Mouse (Mus musculus): ENCODE results near the gene Ano6. TPM values are rescaled to one million over a fixed set of nuclear protein-coding genes. Genes with fewer than 3 reads are reported as not detected.
"Not testable (repeated sequence)": the region's sequence is repeated elsewhere in the genome, so short reads cannot be mapped to it uniquely, and the experiment has no call there.

Gene Ano6
- polyA plus RNA-seq, 2 experiments, result 4.7 to 6.3 TPM

DNA sequence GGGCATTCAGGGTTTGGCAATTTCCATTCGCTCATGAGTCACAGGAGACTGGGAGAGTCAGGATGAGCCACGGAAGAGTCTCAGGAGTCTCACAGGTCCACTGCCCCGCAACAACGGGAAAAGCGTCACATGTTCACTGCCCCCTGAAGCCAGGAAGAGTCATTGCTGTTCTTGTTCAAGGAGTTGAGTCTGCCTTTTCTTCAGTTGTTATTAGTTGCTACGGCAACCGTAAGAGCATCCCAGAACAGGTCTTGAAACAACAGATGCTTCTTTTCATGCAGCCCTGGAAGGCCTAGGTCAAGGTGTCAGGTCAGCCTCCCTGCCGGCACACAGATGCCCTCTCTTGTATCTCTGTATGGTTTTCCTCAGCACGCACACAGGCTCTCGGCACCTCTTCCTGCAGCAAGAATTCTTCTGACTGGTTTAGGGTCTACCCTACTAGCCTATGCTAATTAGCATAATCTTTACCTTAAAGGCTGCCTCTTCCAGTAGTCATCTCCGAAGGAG is 36.9 kb downstream of the Ano6 start:
- Histone ChIP-seq H3K9me3 (ENCODE audit: control insufficient read depth, low read length) (no peaks in the 10 kb centered on the region), H3K27ac (no peak overlapping the region), H3K4me2 (ENCODE audit: low read depth) (no peak overlapping the region), H3K4me1 (replicated peaks; ENCODE audit: control insufficient read depth in 2 of 2, insufficient read depth in 2 of 2, low read length in 1 of 2) (peaks cover 0 to 14% of the 10 kb centered on the region in 2 experiments; a peak in 2 of 4 replicates), H3K9ac (replicated peaks) (no peak overlapping the region), H3K36me3 (replicated peaks; ENCODE audit: control insufficient read depth, insufficient read depth, low read depth) (no peaks in the 10 kb centered on the region), H3K27me3 (ENCODE audit: control insufficient read depth, insufficient read depth, low read length) (no peaks in the 10 kb centered on the region), H3K4me3 (ENCODE audit: insufficient read depth in 1 of 2, low read depth in 2 of 2, low read length in 2 of 2) (no peak overlapping the region)
- no peak for TF ChIP-seq CTCF (IDR thresholded peaks at IDR 0.05; ENCODE audit: low read depth)
- no peak for TF ChIP-seq EP300 (IDR thresholded peaks at IDR 0.05; ENCODE audit: low read depth)
- DNase-seq (ENCODE audit: low read depth in 3 of 3, low spot score in 3 of 3) (no peak), ATAC-seq (ENCODE audit: insufficient read depth) (no peak)
- WGBS (ENCODE audit: insufficient replicate concordance), result 63% methylated on average over 11 of the region's 11 CpGs

DNA sequence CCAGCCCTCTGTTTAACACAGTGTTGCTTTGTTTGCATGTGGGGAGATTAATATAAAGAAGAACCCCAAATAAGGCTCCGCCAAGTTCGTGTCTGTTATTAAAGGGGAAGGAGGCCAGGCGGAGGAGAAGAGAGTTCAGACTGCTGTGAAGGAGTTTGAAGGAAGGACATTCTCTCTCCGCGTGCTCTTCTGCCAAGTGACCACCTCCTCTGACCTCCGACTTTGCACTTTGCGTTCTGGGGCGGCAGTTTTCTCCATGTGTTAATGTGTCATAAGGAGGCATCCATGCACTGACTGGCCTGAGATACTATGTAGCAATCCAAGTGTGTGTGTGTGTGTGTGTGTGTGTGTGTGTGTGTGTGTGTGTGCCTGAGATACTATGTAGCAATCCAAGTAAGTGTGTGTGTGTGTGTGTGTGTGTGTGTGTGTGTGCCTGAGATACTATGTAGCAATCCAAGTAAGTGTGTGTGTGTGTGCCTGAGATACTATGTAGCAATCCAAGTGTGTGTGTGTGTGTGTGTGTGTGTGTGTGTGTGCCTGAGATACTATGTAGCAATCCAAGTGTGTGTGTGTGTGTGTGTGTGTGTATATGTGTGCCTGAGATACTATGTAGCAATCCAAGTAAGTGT is 37.5 kb downstream of the Ano6 start:
- ATAC-seq (ENCODE audit: insufficient read depth); H3K4me3 ChIP-seq (ENCODE audit: insufficient read depth in 1 of 2, low read depth in 2 of 2, low read length in 2 of 2); H3K4me2 ChIP-seq (ENCODE audit: low read depth); H3K9ac ChIP-seq (replicated peaks); DNase-seq (ENCODE audit: low read depth in 3 of 3, low spot score in 3 of 3); H3K27ac ChIP-seq; H3K27me3 ChIP-seq (ENCODE audit: control insufficient read depth, insufficient read depth, low read length); H3K9me3 ChIP-seq (ENCODE audit: control insufficient read depth, low read length); H3K36me3 ChIP-seq (replicated peaks; ENCODE audit: control insufficient read depth, insufficient read depth, low read depth): not testable (repeated sequence)
- WGBS (ENCODE audit: insufficient replicate concordance), result 62% methylated on average over 8 of the region's 8 CpGs
- H3K4me1 ChIP-seq (replicated peaks; ENCODE audit: control insufficient read depth in 2 of 2, insufficient read depth in 2 of 2, low read length in 1 of 2), result peaks cover 0 to 14% of the 10 kb centered on the region in 2 experiments; a peak in 2 of 4 replicates

DNA sequence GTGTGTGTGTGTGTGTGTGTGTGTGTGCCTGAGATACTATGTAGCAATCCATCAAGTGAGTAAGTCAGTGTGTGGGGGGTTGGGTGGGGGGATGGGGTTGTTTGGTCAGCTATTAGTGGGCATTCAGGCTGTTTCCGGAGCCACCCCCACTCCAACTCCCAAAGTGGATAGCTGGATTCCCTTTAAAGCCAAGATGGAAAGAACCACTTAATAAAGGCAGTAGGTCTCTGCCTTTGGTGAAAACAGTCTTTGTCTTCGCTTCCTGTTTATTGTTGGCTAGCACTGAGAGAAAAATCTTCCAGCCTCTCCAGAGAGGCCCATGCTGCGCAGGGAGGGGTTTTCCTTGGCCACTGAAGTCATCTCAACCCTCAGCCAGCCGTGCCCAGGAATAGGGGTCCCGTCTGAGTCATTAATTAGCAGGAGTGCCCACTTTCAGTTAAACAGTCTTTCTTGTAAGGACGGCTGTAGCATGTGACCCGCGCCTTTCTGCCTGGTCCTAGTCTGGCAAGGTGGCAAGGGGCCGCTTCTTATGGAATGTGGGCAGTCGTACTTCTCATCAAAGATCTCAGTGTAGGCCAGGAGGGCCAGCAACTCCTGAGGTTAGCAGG is 38.1 kb downstream of the Ano6 start:
- DNase-seq (ENCODE audit: low read depth in 3 of 3, low spot score in 3 of 3), result no peak
- no peak overlapping the region for H3K27ac ChIP-seq

DNA sequence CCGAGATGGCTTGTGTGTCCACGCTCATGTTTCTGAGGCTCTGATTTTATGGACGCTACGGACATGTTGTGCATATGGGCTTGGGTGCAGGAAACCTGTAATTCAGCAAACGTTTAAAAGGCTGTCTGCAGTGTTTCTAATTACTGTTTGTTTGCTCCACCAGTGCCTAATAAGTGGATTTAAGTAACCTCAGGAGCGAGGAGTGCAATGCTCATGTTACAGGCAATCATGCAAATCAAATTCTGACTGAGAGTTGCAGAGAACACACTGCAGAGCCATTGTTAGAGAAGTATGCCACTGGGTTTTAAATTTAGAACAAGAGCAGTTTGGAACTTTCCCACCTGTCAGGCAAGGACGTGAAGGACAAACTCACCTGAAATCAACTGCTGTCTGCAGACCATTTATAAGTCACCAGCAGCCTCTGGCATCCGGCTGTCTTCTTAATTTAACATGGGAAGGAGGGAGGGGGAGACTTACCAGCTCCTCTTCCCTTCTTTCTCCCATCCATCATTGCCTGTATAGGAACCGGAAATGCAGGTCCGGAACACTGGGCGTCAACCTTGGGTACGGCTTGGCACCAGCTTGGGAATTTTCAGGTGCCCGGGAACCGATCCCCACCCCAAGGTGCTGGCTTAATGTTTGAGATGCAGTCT is 39.0 kb downstream of the Ano6 start:
- Histone ChIP-seq H3K4me1 (replicated peaks; ENCODE audit: control insufficient read depth in 2 of 2, insufficient read depth in 2 of 2, low read length in 1 of 2) (peaks cover 0 to 14% of the 10 kb centered on the region in 2 experiments; a peak in 2 of 4 replicates), H3K36me3 (replicated peaks; ENCODE audit: control insufficient read depth, insufficient read depth, low read depth) (no peaks in the 10 kb centered on the region), H3K9ac (replicated peaks) (no peak overlapping the region), H3K4me3 (ENCODE audit: insufficient read depth in 1 of 2, low read depth in 2 of 2, low read length in 2 of 2) (no peak overlapping the region), H3K4me2 (ENCODE audit: low read depth) (no peak overlapping the region), H3K9me3 (ENCODE audit: control insufficient read depth, low read length) (no peaks in the 10 kb centered on the region), H3K27me3 (ENCODE audit: control insufficient read depth, insufficient read depth, low read length) (no peaks in the 10 kb centered on the region), H3K27ac (no peak overlapping the region)
- DNase-seq (ENCODE audit: low read depth in 3 of 3, low spot score in 3 of 3) (no peak), ATAC-seq (ENCODE audit: insufficient read depth) (no peak)
- WGBS (ENCODE audit: insufficient replicate concordance), result 72% methylated on average over 14 of the region's 14 CpGs
- TF ChIP-seq CTCF (IDR thresholded peaks at IDR 0.05; ENCODE audit: low read depth) (no peak), EP300 (IDR thresholded peaks at IDR 0.05; ENCODE audit: low read depth) (no peak)

More for the DNA sequence above, 38.1 kb downstream of the Ano6 start:
- H3K4me3 ChIP-seq (ENCODE audit: insufficient read depth in 1 of 2, low read depth in 2 of 2, low read length in 2 of 2), result no peak overlapping the region
- ATAC-seq (ENCODE audit: insufficient read depth), result no peak; the same call in 1 of the 2 replicates
- no peak overlapping the region for H3K4me2 ChIP-seq (ENCODE audit: low read depth)
- H3K36me3 ChIP-seq (replicated peaks; ENCODE audit: control insufficient read depth, insufficient read depth, low read depth), result no peaks in the 10 kb centered on the region
- no peak overlapping the region for H3K9ac ChIP-seq (replicated peaks)
- H3K9me3 ChIP-seq (ENCODE audit: control insufficient read depth, low read length), result no peaks in the 10 kb centered on the region
- peaks cover 0 to 14% of the 10 kb centered on the region in 2 experiments; a peak in 2 of 4 replicates for H3K4me1 ChIP-seq (replicated peaks; ENCODE audit: control insufficient read depth in 2 of 2, insufficient read depth in 2 of 2, low read length in 1 of 2)
- WGBS (ENCODE audit: insufficient replicate concordance), result 53% methylated on average over 10 of the region's 10 CpGs
- no peaks in the 10 kb centered on the region for H3K27me3 ChIP-seq (ENCODE audit: control insufficient read depth, insufficient read depth, low read length)
- TF ChIP-seq EP300 (IDR thresholded peaks at IDR 0.05; ENCODE audit: low read depth) (no peak), CTCF (IDR thresholded peaks at IDR 0.05; ENCODE audit: low read depth) (no peak)

DNA sequence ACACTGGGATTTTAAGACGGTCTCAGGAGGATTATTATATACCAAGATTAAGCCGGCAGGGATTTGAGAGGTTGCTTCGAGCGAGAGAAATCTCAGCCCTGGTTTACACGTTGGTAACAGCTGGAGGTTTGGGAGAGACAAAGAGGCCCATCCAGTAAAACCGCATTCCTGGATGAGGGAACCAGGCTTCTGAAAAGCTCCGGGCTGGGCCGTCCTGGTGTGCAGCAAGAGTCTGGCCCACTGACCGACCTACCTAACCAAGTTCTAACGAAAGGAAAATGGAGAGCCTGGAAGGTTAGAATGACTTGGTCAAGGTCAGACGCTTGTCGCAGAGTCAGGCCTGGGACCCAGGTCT is 39.5 kb downstream of the Ano6 start:
- Histone ChIP-seq H3K4me3 (ENCODE audit: insufficient read depth in 1 of 2, low read depth in 2 of 2, low read length in 2 of 2) (no peak overlapping the region), H3K27me3 (ENCODE audit: control insufficient read depth, insufficient read depth, low read length) (no peaks in the 10 kb centered on the region), H3K9ac (replicated peaks) (no peak overlapping the region), H3K9me3 (ENCODE audit: control insufficient read depth, low read length) (no peaks in the 10 kb centered on the region), H3K36me3 (replicated peaks; ENCODE audit: control insufficient read depth, insufficient read depth, low read depth) (no peaks in the 10 kb centered on the region), H3K4me2 (ENCODE audit: low read depth) (no peak overlapping the region), H3K4me1 (replicated peaks; ENCODE audit: control insufficient read depth in 2 of 2, insufficient read depth in 2 of 2, low read length in 1 of 2) (peaks cover 0 to 14% of the 10 kb centered on the region in 2 experiments; a peak in 2 of 4 replicates), H3K27ac (no peak overlapping the region)
- ATAC-seq (ENCODE audit: insufficient read depth), result no peak
- TF ChIP-seq CTCF (IDR thresholded peaks at IDR 0.05; ENCODE audit: low read depth), result no peak
- no peak for TF ChIP-seq EP300 (IDR thresholded peaks at IDR 0.05; ENCODE audit: low read depth)
- 73% methylated on average over 12 of the region's 12 CpGs for WGBS (ENCODE audit: insufficient replicate concordance)
- no peak for DNase-seq (ENCODE audit: low read depth in 3 of 3, low spot score in 3 of 3)

All from liver, embryonic 14.5 days (tissue).